Mouse (Mus musculus) intestine, postnatal 0 days (tissue): Measurements from ENCODE around the gene Odf3l2. TPM values are rescaled to one million over a fixed set of nuclear protein-coding genes. Genes with fewer than 3 reads are reported as not detected.

Experiments
- ATAC-seq: fragments of 200-750 bp; cut with Nextera tagmentation; 2 replicates; pipeline ENCODE4 v1.8.0; 2017; ENCODE audit warnings: mild to moderate bottlenecking, moderate TSS enrichment, moderate library complexity
- H3K27ac ChIP-seq: fragments of 300-500 bp; sonication (generic); 2 replicates; pipeline ENCODE4 v1.5.1; 2014; ENCODE audit warnings: mild to moderate bottlenecking, low read depth, low read length, moderate library complexity
- H3K27me3 ChIP-seq: fragments of 300-500 bp; sonication (generic); replicated peaks from 2 replicates; pipeline ENCODE4 v1.6.1; 2014; ENCODE audit warnings: low read length, mixed read lengths; ENCODE audit not compliant: control insufficient read depth, insufficient read depth
- H3K36me3 ChIP-seq: fragments of 300-500 bp; sonication (generic); 2 replicates; pipeline ENCODE4 v1.6.1; 2014; ENCODE audit warnings: mild to moderate bottlenecking, moderate library complexity; ENCODE audit not compliant: control insufficient read depth, insufficient read depth
- H3K4me1 ChIP-seq: fragments of 300-500 bp; sonication (generic); replicated peaks from 2 replicates; pipeline ENCODE4 v1.6.1; 2014; ENCODE audit warnings: antibody characterized with exemption, low read length, mixed read lengths; ENCODE audit not compliant: control insufficient read depth, insufficient read depth
- H3K4me2 ChIP-seq: fragments of 300-500 bp; sonication (generic); replicated peaks from 2 replicates; pipeline ENCODE4 v1.6.1; 2014; ENCODE audit warnings: low read depth, mild to moderate bottlenecking, moderate library complexity
- H3K4me3 ChIP-seq: fragments of 300-500 bp; sonication (generic); 2 replicates; pipeline ENCODE4 v1.5.1; 2014; ENCODE audit warnings: low read depth, low read length
- H3K9ac ChIP-seq: fragments of 300-500 bp; sonication (generic); 2 replicates; pipeline ENCODE4 v1.6.1; 2014; ENCODE audit warnings: mild to moderate bottlenecking, low read depth, low read length
- H3K9me3 ChIP-seq: fragments of 300-500 bp; sonication (generic); 2 replicates; pipeline ENCODE4 v1.6.1; 2016; ENCODE audit warnings: mixed run types; ENCODE audit not compliant: control insufficient read depth
- CTCF ChIP-seq: sonication (generic); IDR thresholded peaks from 2 replicates; pipeline ENCODE4 v1.5.1; 2016; ENCODE audit warnings: low read depth, mild to moderate bottlenecking, control low read depth, antibody characterized with exemption, moderate library complexity
- WGBS: fragments of 180-500 bp; shearing (Covaris S2); extraction: QIAGEN DNeasy Blood & Tissue Kit; methylation state at CpG from one replicate; pipeline ENCODE4 v1.1.7; 2014; 5-methylcytosine and 5-hydroxymethylcytosine counted together
- polyA plus RNA-seq: library from polyadenylated mRNA; unstranded; fragments of >200 nt; fragmentation: Nextera tagmentation; extraction: Ambion mirVana; gene quantifications from 2 replicates; pipeline ENCODE4 v1.2.1, GENCODE M21; 2015

The Odf3l2 gene
- polyA plus RNA-seq, 1 experiment from 2014 or later, result not detected

GRCm38 (mm10) chr10:79668771-79669575, 23.4 kb upstream of the Odf3l2 start, which contains the start of gene Tpgs1:
Tpgs1 (plus strand) TSS chr10:79669369.
- ATAC-seq, result peak; percentile 80
- under 1% methylated on average over 45 of the region's 45 CpGs for WGBS
- peak within 1 kb of the TSS; percentile 87 for H3K27ac ChIP-seq
- peak within 1 kb of the TSS; percentile 59 for H3K9ac ChIP-seq
- H3K36me3 ChIP-seq, result no peaks in the 10 kb centered on the region
- H3K4me1 ChIP-seq, result peaks cover 7% of the 10 kb centered on the region; the same call in 1 of the 2 replicates
- H3K4me3 ChIP-seq, result peak within 1 kb of the TSS; percentile 98
- peak within 1 kb of the TSS; percentile 77 for H3K4me2 ChIP-seq
- no peaks in the 10 kb centered on the region for H3K27me3 ChIP-seq
- TF ChIP-seq CTCF, result peak; percentile 93
- H3K9me3 ChIP-seq, result no peaks in the 10 kb centered on the region

- no peak overlapping the region for H3K27ac ChIP-seq
- no peak for TF ChIP-seq CTCF
- 81% methylated on average over 5 of the region's 5 CpGs for WGBS
- no peaks in the 10 kb centered on the region for H3K36me3 ChIP-seq
- peaks cover 7% of the 10 kb centered on the region; the same call in 1 of the 2 replicates for H3K4me1 ChIP-seq
- H3K4me3 ChIP-seq, result no peak overlapping the region
- H3K9ac ChIP-seq, result no peak overlapping the region
- H3K9me3 ChIP-seq, result no peaks in the 10 kb centered on the region
- H3K4me2 ChIP-seq, result no peak overlapping the region
- no peak for ATAC-seq
- H3K27me3 ChIP-seq, result no peaks in the 10 kb centered on the region
Measured at GRCm38 (mm10) chr10:79668076-79668475, 22.5 kb upstream of the Odf3l2 start.

GRCm38 (mm10) chr10:79666493-79666892, 21.0 kb upstream of the Odf3l2 start:
- ATAC-seq, result no peak
- H3K27me3 ChIP-seq, result no peaks in the 10 kb centered on the region
- no peaks in the 10 kb centered on the region for H3K36me3 ChIP-seq
- H3K9ac ChIP-seq, result no peak overlapping the region
- no peak overlapping the region for H3K4me2 ChIP-seq
- WGBS, result 68% methylated on average over 9 of the region's 9 CpGs
- peaks cover 7% of the 10 kb centered on the region; the same call in 1 of the 2 replicates for H3K4me1 ChIP-seq
- no peak overlapping the region for H3K27ac ChIP-seq
- H3K4me3 ChIP-seq, result no peak overlapping the region
- H3K9me3 ChIP-seq, result no peaks in the 10 kb centered on the region
- TF ChIP-seq CTCF, result no peak

GRCm38 (mm10) chr10:79665051-79665450, 19.5 kb upstream of the Odf3l2 start:
- Histone ChIP-seq H3K9me3 (no peaks in the 10 kb centered on the region), H3K27me3 (no peaks in the 10 kb centered on the region), H3K4me3 (no peak overlapping the region), H3K4me1 (peaks cover 1% of the 10 kb centered on the region; the same call in 1 of the 2 replicates), H3K27ac (no peak overlapping the region), H3K9ac (no peak overlapping the region), H3K4me2 (no peak overlapping the region), H3K36me3 (no peaks in the 10 kb centered on the region)
- 86% methylated on average over 8 of the region's 8 CpGs for WGBS
- TF ChIP-seq CTCF, result no peak
- ATAC-seq, result no peak

- Histone ChIP-seq H3K36me3 (no peaks in the 10 kb centered on the region), H3K27ac (no peak within 1 kb of the TSS), H3K9me3 (no peaks in the 10 kb centered on the region), H3K4me3 (no peak within 1 kb of the TSS), H3K4me1 (no peaks in the 10 kb centered on the region), H3K4me2 (no peak within 1 kb of the TSS), H3K27me3 (no peaks in the 10 kb centered on the region), H3K9ac (no peak within 1 kb of the TSS)
- ATAC-seq, result 0 out of 2 replicates have a peak, but pooled peaks have one; percentile 17
- WGBS, result 13% methylated on average over 13 of the region's 13 CpGs
- peak; percentile 96 for TF ChIP-seq CTCF
Measured at GRCm38 (mm10) chr10:79664131-79664665, 18.7 kb upstream of the Odf3l2 start, which contains the start of gene Madcam1. Madcam1 (plus strand) TSS chr10:79664559.

- no peak for TF ChIP-seq CTCF
- no peak for ATAC-seq
- H3K36me3 ChIP-seq, result no peaks in the 10 kb centered on the region
- H3K9me3 ChIP-seq, result no peaks in the 10 kb centered on the region
- H3K27ac ChIP-seq, result no peak overlapping the region
- no peak overlapping the region for H3K4me3 ChIP-seq
- H3K4me1 ChIP-seq, result no peaks in the 10 kb centered on the region
- no peak overlapping the region for H3K4me2 ChIP-seq
- H3K9ac ChIP-seq, result no peak overlapping the region
- H3K27me3 ChIP-seq, result no peaks in the 10 kb centered on the region
- WGBS, result 34% methylated on average over 3 of the region's 3 CpGs
Measured at GRCm38 (mm10) chr10:79661861-79662260, 16.3 kb upstream of the Odf3l2 start.
